In genomic region chr4:34603123-34603522, GRCm38 (mm10) we compare ENCODE assay signal across 33 mouse cellular contexts.
"Had no signal": no experiment of that assay in that cellular context is flagged by ENCODE, and none has a peak within 500 bp of the region (broad histone marks: within the 10 kb centered on the region; RNA-seq: fewer than 3 reads in every experiment).

No protein-coding gene starts in this region.

- H3K4me3 ChIP-seq: heart, adult 2 months; heart, embryonic 10.5 days; heart, embryonic 12.5 days; heart, embryonic 13.5 days; heart, embryonic 15.5 days; hindbrain, embryonic 10.5 days; hindbrain, embryonic 15.5 days; intestine, embryonic 15.5 days; kidney, embryonic 15.5 days; layer of hippocampus, adult 2 months had no signal

- H3K9ac ChIP-seq: heart, embryonic 12.5 days; heart, embryonic 13.5 days; heart, embryonic 15.5 days; hindbrain, embryonic 14.5 days; hindbrain, embryonic 15.5 days; intestine, embryonic 15.5 days; kidney, embryonic 15.5 days had no signal

- H3K4me2 ChIP-seq: heart, embryonic 11.5 days; heart, embryonic 12.5 days; heart, embryonic 13.5 days; heart, embryonic 15.5 days; hindbrain, embryonic 14.5 days; hindbrain, embryonic 15.5 days; intestine, embryonic 15.5 days; kidney, embryonic 15.5 days had no signal

- ATAC-seq: inflammation-experienced regulatory T-cells, adult 6 months; intestine, embryonic 15.5 days; intestine, embryonic 16.5 days; intestine, postnatal 0 days had no signal

- DNase-seq: heart, adult 18-20 months; heart, adult 2 months; heart, postnatal 10 days; heart, postnatal 14 days; heart, postnatal 36 days; heart, postnatal 4 days; kidney, adult 11 months; kidney, adult 18-20 months; kidney, adult 2 months; kidney, adult 8-10 months; kidney, adult 9 months; kidney, postnatal 10 days; kidney, postnatal 14 days; kidney, postnatal 25 days; kidney, postnatal 36 days; kidney, postnatal 4 days; layer of hippocampus, adult 9-11 months; layer of hippocampus, postnatal 36 days had no signal

- H3K9me3 ChIP-seq: heart, embryonic 10.5 days; heart, embryonic 12.5 days; heart, embryonic 13.5 days; heart, embryonic 15.5 days; hindbrain, embryonic 10.5 days; hindbrain, embryonic 15.5 days; intestine, embryonic 15.5 days; kidney, embryonic 15.5 days had no signal

- H3K27ac ChIP-seq: heart, adult 2 months; heart, embryonic 10.5 days; heart, embryonic 13.5 days; heart, embryonic 15.5 days; hindbrain, embryonic 10.5 days; hindbrain, embryonic 14.5 days; hindbrain, embryonic 15.5 days; intestine, embryonic 15.5 days; kidney, embryonic 15.5 days; kidney, postnatal 0 days; layer of hippocampus, adult 2 months had no signal

- H3K27me3 ChIP-seq: heart, embryonic 12.5 days; heart, embryonic 13.5 days; heart, embryonic 15.5 days; hindbrain, embryonic 15.5 days; intestine, embryonic 15.5 days; kidney, embryonic 15.5 days had no signal

- H3K4me1 ChIP-seq: heart, embryonic 10.5 days; heart, embryonic 13.5 days; heart, embryonic 15.5 days; hindbrain, embryonic 10.5 days; hindbrain, embryonic 15.5 days; intestine, embryonic 15.5 days; kidney, embryonic 15.5 days had no signal
